Mouse (Mus musculus) stomach, embryonic 14.5 days (tissue): Measurements from ENCODE around the gene Sestd1. TPM values are rescaled to one million over a fixed set of nuclear protein-coding genes. Genes with fewer than 3 reads are reported as not detected.

ENCODE experiments used
- ATAC-seq: fragments of 200-750 bp; cut with Nextera tagmentation; 2 replicates; pipeline ENCODE4 v1.8.0; 2017; ENCODE audit warnings: low read depth, moderate TSS enrichment; ENCODE audit not compliant: insufficient number of reproducible peaks, insufficient read depth, low FRiP score
- H3K27ac ChIP-seq: fragments of 300-500 bp; sonication (generic); 2 replicates; pipeline ENCODE4 v1.5.1; 2014; ENCODE audit warnings: mild to moderate bottlenecking, low read length, moderate library complexity, mixed read lengths
- H3K27me3 ChIP-seq: fragments of 300-500 bp; sonication (generic); 2 replicates; pipeline ENCODE4 v1.6.1; 2014; ENCODE audit warnings: low read length, control low read depth, mixed read lengths; ENCODE audit not compliant: control insufficient read depth, insufficient read depth
- H3K36me3 ChIP-seq: fragments of 300-500 bp; sonication (generic); 2 replicates; pipeline ENCODE4 v1.6.1; 2014; ENCODE audit warnings: mild to moderate bottlenecking, control low read depth, low read length, moderate library complexity, mixed read lengths; ENCODE audit not compliant: control insufficient read depth, insufficient read depth
- H3K4me1 ChIP-seq: fragments of 300-500 bp; sonication (generic); 2 replicates; pipeline ENCODE4 v1.6.1; 2014; ENCODE audit warnings: low read length, control low read depth, mixed read lengths; ENCODE audit not compliant: control insufficient read depth, insufficient read depth
- H3K4me2 ChIP-seq: fragments of 300-500 bp; sonication (generic); replicated peaks from 2 replicates; pipeline ENCODE4 v1.6.1; 2014; ENCODE audit warnings: low read depth, low read length, control low read depth
- H3K4me3 ChIP-seq: fragments of 300-500 bp; sonication (generic); 2 replicates; pipeline ENCODE4 v1.5.1; 2014; ENCODE audit warnings: low read depth, low read length, control low read depth
- H3K9ac ChIP-seq: fragments of 300-500 bp; sonication (generic); replicated peaks from 2 replicates; pipeline ENCODE4 v1.6.1; 2014; ENCODE audit warnings: low read depth, mild to moderate bottlenecking, control low read depth, low read length, moderate library complexity, mixed read lengths
- H3K9me3 ChIP-seq: fragments of 300-500 bp; sonication (generic); 2 replicates; pipeline ENCODE4 v1.6.1; 2016; ENCODE audit warnings: low read depth, low read length, control low read depth; ENCODE audit not compliant: control insufficient read depth
- WGBS: fragments of 180-500 bp; shearing (Covaris S2); extraction: QIAGEN DNeasy Blood & Tissue Kit; methylation state at CpG from one replicate; pipeline ENCODE4 v1.1.7; 2014; 5-methylcytosine and 5-hydroxymethylcytosine counted together
- polyA plus RNA-seq: library from polyadenylated mRNA; unstranded; fragments of >200 nt; fragmentation: Nextera tagmentation; extraction: Ambion mirVana; gene quantifications from 2 replicates; pipeline ENCODE4 v1.2.1, GENCODE M21; 2014

The Sestd1 gene
- polyA plus RNA-seq, 1 experiment from 2014 or later: 20.3 TPM

- H3K4me1 ChIP-seq: no peaks in the 10 kb centered on the region
- H3K9me3 ChIP-seq: no peaks in the 10 kb centered on the region
- H3K4me2 ChIP-seq: no peak overlapping the region
- no peaks in the 10 kb centered on the region for H3K27me3 ChIP-seq
- H3K4me3 ChIP-seq: no peak overlapping the region
- 72% methylated on average over 4 of the region's 4 CpGs for WGBS
- no peaks in the 10 kb centered on the region for H3K36me3 ChIP-seq
- no peak for ATAC-seq
- H3K27ac ChIP-seq: no peak overlapping the region
- no peak overlapping the region for H3K9ac ChIP-seq
Measured at GRCm38 (mm10) chr2:77148215-77148614, 132.2 kb downstream of the Sestd1 start.

GRCm38 (mm10) chr2:77146968-77147367 is 133.4 kb downstream of the Sestd1 start:
- no peak overlapping the region for H3K9ac ChIP-seq
- ATAC-seq: no peak
- H3K4me2 ChIP-seq: no peak overlapping the region
- H3K4me1 ChIP-seq: no peaks in the 10 kb centered on the region
- H3K9me3 ChIP-seq: no peaks in the 10 kb centered on the region
- 85% methylated on average over 2 of the region's 2 CpGs for WGBS
- no peaks in the 10 kb centered on the region for H3K36me3 ChIP-seq
- no peak overlapping the region for H3K4me3 ChIP-seq
- no peaks in the 10 kb centered on the region for H3K27me3 ChIP-seq
- H3K27ac ChIP-seq: no peak overlapping the region

- no peaks in the 10 kb centered on the region for H3K9me3 ChIP-seq
- H3K4me1 ChIP-seq: no peaks in the 10 kb centered on the region
- H3K4me2 ChIP-seq: no peak overlapping the region
- H3K27me3 ChIP-seq: no peaks in the 10 kb centered on the region
- H3K27ac ChIP-seq: no peak overlapping the region
- H3K36me3 ChIP-seq: no peaks in the 10 kb centered on the region
- no peak overlapping the region for H3K4me3 ChIP-seq
- WGBS: 26% methylated on average over 3 of the region's 3 CpGs
- ATAC-seq: no peak
- no peak overlapping the region for H3K9ac ChIP-seq
Measured at GRCm38 (mm10) chr2:77146291-77146690, 134.1 kb downstream of the Sestd1 start.

GRCm38 (mm10) chr2:77143536-77143935 is 136.9 kb downstream of the Sestd1 start:
- 29% methylated on average over 6 of the region's 6 CpGs for WGBS
- Histone ChIP-seq H3K36me3 (no peaks in the 10 kb centered on the region), H3K9ac (no peak overlapping the region), H3K4me3 (no peak overlapping the region), H3K9me3 (no peaks in the 10 kb centered on the region), H3K27me3 (no peaks in the 10 kb centered on the region), H3K4me2 (no peak overlapping the region), H3K4me1 (no peaks in the 10 kb centered on the region), H3K27ac (no peak overlapping the region)
- no peak for ATAC-seq

- Histone ChIP-seq H3K4me2 (no peak overlapping the region), H3K4me1 (no peaks in the 10 kb centered on the region), H3K9me3 (no peaks in the 10 kb centered on the region), H3K36me3 (no peaks in the 10 kb centered on the region), H3K9ac (no peak overlapping the region), H3K27me3 (no peaks in the 10 kb centered on the region), H3K4me3 (no peak overlapping the region), H3K27ac (no peak overlapping the region)
- ATAC-seq: no peak
- WGBS: 42% methylated on average over 6 of the region's 6 CpGs
Measured at GRCm38 (mm10) chr2:77138879-77139278, 141.5 kb downstream of the Sestd1 start.

- Histone ChIP-seq H3K36me3 (no peaks in the 10 kb centered on the region), H3K4me2 (no peak overlapping the region), H3K9me3 (no peaks in the 10 kb centered on the region), H3K4me3 (no peak overlapping the region), H3K4me1 (no peaks in the 10 kb centered on the region), H3K27me3 (no peaks in the 10 kb centered on the region), H3K27ac (no peak overlapping the region), H3K9ac (no peak overlapping the region)
- WGBS: 16% methylated on average over 1 of the region's 1 CpGs
- no peak for ATAC-seq
Measured at GRCm38 (mm10) chr2:77134906-77135305, 145.5 kb downstream of the Sestd1 start.

GRCm38 (mm10) chr2:77133407-77133806 is 147.0 kb downstream of the Sestd1 start:
- 83% methylated on average over 1 of the region's 1 CpGs for WGBS
- H3K27me3 ChIP-seq: no peaks in the 10 kb centered on the region
- no peak overlapping the region for H3K4me3 ChIP-seq
- H3K4me1 ChIP-seq: no peaks in the 10 kb centered on the region
- no peak overlapping the region for H3K4me2 ChIP-seq
- H3K9me3 ChIP-seq: no peaks in the 10 kb centered on the region
- no peak overlapping the region for H3K27ac ChIP-seq
- no peak overlapping the region for H3K9ac ChIP-seq
- no peak for ATAC-seq
- no peaks in the 10 kb centered on the region for H3K36me3 ChIP-seq

Other genes starting within 250 kb of the Sestd1 start
- gene Ccdc141, start 110.0 kb downstream of the Sestd1 start, polyA plus RNA-seq: 11.2 and 14.6 TPM in 2 replicates